Mouse (Mus musculus): Measurements from ENCODE around the gene Isg15.
"Not testable (repeated sequence)": the region's sequence is repeated elsewhere in the genome, so short reads cannot be mapped to it uniquely, and the experiment has no call there.

The Isg15 gene

GRCm38 (mm10) chr4:156168611-156169010 lies 32.0 kb downstream of the Isg15 start:
- no peak for DNase-seq (ENCODE audit: low read depth, low spot score)

- DNase-seq (ENCODE audit: low read depth, low spot score): no peak
Observed at GRCm38 (mm10) chr4:156166477-156166876, 34.1 kb downstream of the Isg15 start.

GRCm38 (mm10) chr4:156154771-156155170 lies 45.8 kb downstream of the Isg15 start:
- no peak for DNase-seq (ENCODE audit: low read depth, low spot score)

GRCm38 (mm10) chr4:156150887-156151286 lies 49.7 kb downstream of the Isg15 start:
- not testable (repeated sequence) for DNase-seq (ENCODE audit: low read depth, low spot score)

All from forelimb bud, embryonic 11.5 days (tissue).